Mouse (Mus musculus): ENCODE measurements around the gene Serpina16. TPM values are rescaled to one million over a fixed set of nuclear protein-coding genes. Genes with fewer than 3 reads are reported as not detected.
"Not testable (repeated sequence)": the region's sequence is repeated elsewhere in the genome, so short reads cannot be mapped to it uniquely, and the experiment has no call there.

Gene Serpina16
- not detected for total RNA-seq (2021)
- long read RNA-seq, experiment 1, result 0 reads
- long read RNA-seq, experiment 2, result 0 reads

DNA sequence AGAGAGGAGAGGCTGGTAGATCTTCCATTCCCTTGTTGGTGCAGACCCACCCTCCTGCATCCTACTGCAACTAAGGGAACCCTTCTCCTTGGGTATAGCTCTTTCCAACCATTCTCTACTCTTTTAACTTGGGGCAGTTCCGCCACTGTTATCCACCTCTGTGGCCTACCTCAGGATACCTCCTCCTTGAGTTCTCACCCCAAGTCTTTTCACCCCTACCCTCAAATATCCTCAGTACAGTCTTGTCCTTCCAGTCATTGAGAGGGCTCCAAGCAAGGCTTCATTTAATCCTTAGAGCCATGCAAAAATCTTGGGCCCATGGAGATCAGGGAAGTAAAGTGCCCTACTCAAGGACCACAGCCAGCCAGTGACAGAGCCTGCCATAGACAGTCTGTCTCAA lies at the start of gene Serpina16:
Serpina16 (minus strand) TSS at position 101 of the 400 bp plus-strand sequence.
- no peak for DNase-seq (ENCODE audit: low spot score in 2 of 2)

DNA sequence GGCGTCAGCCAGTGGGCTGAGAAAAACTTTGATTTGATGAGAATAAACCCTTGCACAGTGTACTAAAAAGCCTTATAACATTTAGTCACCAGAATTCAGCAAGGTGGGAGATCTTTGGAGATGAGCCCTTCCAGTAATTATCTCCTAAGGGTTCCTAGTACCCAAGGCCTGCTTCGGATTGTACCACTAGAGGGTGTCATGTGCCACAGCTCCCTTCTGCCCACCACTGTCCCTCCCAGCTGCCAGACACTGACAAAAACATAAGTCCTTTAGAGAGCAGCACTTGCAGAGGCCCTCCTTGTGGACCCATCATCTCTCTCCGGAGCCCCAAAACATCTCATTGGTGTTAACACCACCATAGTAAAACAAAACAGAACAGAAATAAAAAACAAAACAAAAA lies 35.6 kb upstream of the Serpina16 start:
- no peak for DNase-seq (ENCODE audit: low spot score in 2 of 2)

DNA sequence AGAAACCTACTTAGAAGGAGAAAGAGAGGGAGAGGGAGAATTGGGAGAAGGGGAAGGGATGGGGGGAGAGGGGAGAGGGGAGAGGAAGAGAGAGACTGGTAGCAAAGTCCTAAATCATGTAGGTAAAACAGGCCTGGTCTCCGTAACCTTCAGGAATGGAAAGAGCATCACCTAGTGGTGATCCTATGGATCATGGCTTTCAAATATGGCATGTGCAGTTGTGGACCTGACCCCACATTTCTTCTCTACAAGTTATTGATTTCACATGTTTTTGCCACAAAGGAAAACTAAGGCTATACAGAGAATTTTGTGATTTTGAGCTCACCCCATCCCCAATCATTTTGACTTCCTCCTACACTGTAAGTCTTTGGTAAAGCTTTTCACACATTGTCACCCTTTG lies 34.5 kb upstream of the Serpina16 start:
- no peak for DNase-seq (ENCODE audit: low spot score in 2 of 2)

DNA sequence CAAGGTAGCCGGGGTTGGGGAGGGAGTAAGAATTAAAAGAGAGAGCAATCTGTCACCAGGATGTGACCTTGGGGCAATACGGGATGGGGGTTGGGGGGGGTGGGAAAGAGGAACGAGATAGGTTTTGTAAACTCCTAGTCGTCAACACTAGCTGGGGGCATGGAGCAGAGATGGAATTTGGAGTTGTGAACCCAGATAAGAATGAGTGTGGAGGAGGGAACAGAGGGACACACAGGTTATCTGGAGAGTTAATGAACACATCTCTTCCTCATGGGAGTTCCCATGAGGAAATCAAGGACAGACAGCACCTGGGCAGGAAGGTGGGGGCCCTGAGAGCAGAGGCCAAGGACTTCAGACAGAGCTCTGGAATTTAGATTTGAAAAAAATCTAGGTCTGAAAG lies 30.2 kb upstream of the Serpina16 start:
- no peak for DNase-seq (ENCODE audit: low spot score in 2 of 2)

DNA sequence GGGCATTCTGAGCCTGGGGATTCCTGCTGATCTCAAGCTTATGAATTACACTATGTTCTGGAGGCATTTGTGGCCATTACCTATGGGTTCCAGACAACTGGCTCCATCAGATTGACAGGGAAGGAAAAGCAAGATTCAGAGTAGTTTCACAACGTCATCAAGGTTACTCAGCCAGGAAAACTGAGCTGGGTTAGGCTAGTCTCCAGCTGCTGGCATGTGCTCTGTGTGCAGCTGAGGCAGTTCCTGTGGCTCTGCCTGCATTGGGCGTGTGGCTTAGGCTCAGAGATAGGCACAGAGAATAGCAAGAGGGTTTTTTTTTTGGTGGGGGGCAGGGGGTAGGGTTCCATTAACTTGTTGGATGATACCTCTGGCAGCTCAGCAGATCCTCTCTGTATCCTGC lies 29.6 kb upstream of the Serpina16 start:
- no peak for DNase-seq (ENCODE audit: low spot score in 2 of 2)

DNA sequence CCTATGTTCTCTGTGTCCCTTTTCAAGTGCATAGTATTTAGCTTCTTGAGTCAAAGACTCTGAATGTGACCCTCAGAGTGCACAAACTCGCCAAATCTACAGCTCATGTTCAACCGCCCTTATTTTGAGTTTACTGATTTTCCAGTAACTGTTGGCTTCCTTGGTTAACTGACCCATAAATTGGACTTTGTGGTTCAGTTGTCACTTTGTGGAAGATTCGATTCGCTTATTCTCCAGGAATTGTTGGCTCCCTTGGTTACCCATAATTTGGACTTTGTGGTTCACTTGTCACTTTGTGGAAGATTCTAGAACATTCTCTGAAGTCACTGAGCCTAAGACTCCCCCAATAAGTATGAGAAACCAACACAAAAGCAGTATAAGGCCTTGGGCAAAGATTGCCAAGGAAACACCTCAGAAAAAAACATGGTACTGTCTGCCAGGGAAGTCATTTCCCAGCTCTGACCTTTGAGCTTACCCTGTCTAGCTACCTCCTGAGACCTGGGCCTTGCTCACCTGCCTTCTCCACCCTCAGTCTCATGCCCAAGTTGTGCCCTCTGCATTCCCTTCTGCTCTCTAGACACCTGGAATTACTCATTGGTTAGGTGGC lies 24.3 kb upstream of the Serpina16 start:
- no peak for DNase-seq (ENCODE audit: low spot score in 2 of 2)

DNA sequence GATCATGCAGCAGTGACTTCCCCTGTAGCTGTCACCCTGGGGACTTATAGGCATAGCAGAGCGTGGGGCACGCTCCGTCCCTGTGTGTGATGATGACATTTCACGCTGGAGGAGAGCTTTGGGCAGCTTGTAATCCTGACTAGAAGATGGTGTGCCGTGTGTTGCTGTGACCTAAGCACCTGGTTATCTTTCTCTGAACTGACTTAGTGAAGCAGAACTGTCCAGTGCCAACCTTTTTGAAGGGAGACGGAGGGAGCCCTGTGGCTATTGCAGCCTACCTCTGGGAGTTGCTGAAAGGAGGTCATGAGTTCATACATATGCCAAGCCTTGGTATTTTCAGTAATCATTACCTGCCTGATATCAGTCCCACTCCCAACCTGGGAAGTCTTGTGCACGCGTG lies 19.5 kb upstream of the Serpina16 start, which contains the start of gene Serpina1f:
Serpina1f (minus strand) TSS at position 101 of the 400 bp plus-strand sequence.
- DNase-seq (ENCODE audit: low spot score in 2 of 2), result no peak

DNA sequence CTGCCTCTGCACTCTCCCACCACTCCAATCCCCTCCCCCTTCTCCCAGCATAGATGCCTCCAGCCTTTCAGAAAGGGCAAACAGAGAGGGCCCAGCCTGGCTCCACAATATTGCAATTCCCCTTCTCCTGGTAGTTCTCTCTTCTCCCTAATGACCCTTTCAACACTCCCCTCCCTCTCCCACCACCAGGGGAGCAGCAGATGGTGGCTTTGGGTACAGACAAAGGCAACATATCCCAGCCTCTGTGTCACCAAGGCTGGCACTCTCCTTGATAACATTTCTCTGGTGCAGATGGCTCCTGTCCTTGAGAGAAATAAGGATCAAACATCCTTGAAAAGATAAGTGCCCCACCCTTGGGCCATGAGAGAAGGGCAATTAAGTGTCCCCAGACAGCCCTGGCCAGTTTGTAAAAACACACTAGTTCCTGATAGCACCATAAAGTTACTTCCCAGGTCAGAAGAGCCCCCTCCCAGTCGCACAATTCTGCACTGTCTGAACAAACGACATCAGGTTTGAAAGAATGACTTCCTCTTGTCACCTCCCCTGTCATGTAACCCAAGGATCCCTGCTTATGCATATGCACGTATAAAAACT lies 12.4 kb upstream of the Serpina16 start:
- no peak for DNase-seq (ENCODE audit: low spot score in 2 of 2)

DNA sequence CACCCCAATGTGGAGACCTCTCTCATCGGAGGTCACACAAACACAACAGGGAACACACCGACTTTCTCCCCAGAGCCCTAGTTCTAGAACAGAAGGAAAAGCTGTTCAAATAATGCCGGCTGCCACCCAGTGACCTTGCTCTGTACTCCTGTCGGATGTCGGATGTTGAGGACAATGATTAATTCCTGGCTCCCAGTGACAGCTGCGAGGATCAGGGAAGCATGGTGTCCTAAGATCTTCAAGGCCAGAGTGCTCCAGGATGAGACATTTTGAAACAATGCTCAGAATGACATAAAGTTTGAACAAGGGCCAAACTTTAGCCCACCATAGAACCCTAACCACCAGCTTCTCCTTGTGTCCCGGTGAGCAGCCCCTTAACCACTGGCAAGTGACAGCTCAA lies 11.1 kb upstream of the Serpina16 start:
- DNase-seq (ENCODE audit: low spot score in 2 of 2), result no peak

DNA sequence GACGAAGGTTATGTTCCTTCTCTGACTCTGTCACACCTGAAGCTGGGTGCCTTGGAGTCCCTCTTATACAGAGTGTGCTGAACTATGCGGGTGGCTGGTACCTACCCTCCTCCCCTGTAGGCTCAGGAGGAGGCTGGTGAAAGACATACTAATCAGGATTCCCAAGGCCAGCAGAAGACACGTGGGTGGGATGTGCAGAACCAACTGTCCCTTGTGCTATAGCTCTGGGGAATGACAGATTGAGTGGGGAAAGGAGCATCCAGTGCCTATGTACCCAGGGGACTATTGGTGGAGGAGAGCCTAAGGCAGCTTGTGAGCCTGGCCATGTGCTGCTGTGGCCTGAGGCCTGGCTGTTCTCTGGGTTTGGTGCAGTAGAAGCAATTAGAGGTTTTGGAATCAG lies 10.1 kb upstream of the Serpina16 start:
- DNase-seq (ENCODE audit: low spot score in 2 of 2), result no peak

DNA sequence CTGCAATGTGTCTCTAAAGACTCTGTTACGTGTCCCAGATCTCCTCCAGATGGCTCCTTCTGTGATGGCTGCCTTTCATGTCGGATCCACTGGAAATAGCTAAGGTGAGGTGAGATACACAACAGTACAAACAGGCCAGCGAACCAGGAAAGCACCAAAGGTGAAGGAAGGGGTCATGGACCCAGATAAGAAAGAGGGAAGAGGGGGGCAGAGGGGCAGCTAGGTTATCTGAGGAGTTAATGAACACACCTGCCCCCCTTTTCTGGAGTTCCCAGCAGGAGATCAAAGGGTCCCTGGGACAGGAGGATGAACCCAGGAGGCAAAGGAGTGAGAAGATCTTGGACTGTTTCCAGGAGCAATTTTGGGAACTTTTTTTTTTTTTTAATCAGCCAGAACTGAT lies 9.4 kb upstream of the Serpina16 start:
- DNase-seq (ENCODE audit: low spot score in 2 of 2), result no peak

DNA sequence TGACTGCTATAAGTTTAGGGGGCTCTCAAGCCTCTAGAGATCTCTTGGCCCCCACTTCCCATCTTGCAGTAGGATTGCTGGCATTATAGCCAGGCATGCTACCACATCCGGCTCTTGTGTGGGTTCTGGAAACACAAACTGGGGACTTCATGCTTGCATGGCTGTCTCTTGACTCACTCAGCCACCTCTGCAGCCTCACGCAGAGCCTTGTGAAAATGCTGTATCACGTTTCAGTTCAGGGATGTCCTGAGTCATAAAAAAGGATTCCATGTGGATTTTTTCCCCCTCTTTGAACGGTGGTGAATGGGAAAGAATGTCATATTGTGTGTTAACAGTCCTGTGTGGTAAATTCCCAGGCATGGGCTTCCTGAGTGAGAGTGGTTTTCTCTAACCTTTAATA lies 7.8 kb upstream of the Serpina16 start:
- no peak for DNase-seq (ENCODE audit: low spot score in 2 of 2)

DNA sequence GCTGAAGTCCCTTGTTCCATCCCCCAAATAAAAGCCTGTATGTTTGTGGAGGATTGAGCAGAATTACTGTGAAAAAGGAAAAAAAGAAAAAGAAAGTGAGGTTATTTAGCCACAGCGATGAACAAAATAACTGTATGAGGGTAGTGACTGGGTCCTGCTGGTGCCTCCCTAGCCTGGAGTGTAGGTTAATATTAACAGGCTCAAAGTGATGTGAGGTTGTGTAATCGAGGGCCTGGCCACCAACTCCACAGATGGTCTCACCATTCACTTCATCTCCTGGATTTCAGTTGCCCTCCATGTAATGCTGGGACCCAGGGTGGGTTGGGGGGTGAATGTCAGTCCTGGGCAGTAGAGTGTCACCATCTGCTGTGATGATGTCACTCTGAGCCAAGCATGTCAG lies 5.8 kb upstream of the Serpina16 start:
- no peak for DNase-seq (ENCODE audit: low spot score in 2 of 2)

DNA sequence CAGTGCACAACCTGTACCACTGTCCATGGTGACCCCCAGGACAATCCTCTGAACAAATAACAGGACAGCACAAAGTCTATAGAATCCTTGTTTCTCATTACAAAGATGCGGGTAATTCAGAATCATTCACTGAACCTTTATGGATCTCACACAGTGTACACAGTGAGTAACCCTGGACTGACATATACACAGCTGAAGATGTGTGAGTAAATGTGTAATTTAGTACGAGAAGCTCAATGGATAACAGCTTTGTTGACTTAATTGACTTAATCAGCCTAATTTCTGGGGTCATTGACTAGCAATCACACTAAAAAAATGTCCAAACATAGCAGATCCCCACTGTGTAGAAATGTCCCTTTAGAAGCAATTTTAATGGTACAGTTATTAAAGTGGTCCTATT lies 5.2 kb upstream of the Serpina16 start:
- no peak for DNase-seq (ENCODE audit: low spot score in 2 of 2)

DNA sequence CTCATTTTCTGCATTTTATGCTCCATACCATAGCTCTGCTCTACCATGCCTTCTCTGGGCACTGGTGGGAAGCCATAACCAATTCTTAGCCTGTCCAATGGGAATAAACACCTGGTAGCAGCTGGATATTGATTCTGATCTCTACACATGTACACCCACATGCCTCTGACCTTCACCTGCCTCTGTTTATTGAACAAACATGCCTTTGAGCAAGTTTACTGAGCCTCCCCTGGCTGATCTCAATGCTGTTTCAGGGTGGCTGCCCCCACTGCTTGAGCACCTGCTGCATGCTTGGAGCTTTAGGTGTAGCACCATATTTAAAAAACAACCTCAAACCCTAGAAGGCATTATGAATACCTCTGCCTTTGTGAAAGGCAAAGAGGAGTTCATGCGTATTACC lies 3.9 kb upstream of the Serpina16 start:
- DNase-seq (ENCODE audit: low spot score in 2 of 2), result not testable (repeated sequence)

DNA sequence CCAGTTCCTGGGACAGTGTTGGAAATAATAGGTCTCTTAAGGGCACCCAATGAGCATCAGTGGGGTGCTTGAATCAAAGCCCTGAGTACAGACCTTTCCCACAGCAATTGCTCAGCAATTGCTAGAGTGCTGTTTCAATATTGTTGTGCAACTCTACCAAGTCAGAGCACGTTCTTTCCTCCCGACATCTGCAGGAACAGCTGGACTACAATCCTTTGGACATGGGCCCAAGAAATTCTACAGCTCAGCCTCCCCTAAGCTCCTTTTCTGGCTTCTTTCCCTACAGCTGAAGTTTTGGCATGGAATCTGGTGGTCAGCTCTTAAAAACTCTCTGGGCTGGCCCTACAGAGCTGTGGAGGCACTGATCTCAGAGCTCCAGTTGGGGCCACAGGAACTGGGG lies 2.8 kb downstream of the Serpina16 start:
- peak in 1 of 2 experiments; percentile 59 for DNase-seq (ENCODE audit: low spot score in 2 of 2)

DNA sequence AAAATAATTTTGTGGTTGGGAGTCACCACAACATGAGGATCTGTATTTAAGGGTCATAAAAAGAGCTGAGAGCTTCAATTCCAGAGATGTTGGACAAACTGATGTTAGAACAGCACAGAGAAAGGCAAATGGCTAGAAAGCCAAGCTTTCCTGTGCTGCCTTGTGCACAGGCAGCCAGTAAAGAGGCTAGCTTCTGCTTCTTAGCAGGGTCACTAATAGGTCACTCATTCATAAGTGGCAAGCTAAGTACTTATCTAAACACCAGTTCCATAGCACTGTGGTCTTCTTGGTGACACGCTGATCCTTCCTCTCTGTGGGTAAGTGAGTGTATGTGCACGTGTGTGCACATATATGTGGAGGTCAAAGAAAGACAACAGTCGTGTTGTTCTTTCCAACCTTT lies 4.5 kb downstream of the Serpina16 start:
- no peak for DNase-seq (ENCODE audit: low spot score in 2 of 2)

DNA sequence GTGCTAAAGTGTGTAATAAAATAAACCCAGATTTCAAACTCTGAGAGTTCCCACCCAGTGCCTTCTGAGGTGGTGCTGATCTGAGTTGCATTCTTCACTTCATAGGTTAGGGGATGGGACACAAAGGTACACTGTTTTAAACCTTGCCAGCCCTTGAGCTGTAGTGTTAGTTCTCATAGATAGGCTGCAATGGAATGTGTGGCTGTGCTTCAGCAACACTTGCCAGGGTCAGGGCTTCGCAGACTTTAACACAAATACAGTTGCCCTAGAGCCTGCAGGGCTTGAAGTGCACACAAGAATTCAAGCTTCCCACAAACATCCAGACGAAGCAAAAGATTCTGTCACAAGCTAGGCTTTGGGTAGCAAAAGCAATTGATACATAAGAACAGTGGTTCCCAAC lies 5.0 kb downstream of the Serpina16 start:
- DNase-seq (ENCODE audit: low spot score in 2 of 2), result no peak

DNA sequence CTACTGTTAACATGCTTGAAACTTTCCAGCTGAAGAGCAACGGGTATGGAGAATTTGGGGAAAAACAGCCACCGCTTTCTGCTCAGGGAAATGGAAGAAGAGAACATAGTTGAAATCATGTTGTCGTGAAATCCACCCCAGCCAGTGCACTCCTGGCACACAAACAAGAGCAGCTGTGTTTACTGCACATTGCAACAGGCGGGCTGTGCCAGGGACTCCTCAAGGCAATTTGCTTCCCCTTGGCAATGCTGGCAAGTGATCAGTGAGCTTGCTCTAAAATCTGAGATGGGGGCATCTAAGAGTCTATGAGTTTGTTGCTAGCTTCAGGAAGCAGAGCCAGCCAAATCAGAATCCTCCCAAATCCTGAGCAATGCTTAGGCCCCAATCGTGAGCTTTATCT lies 5.6 kb downstream of the Serpina16 start:
- DNase-seq (ENCODE audit: low spot score in 2 of 2), result peak in 1 of 2 experiments; percentile 25

DNA sequence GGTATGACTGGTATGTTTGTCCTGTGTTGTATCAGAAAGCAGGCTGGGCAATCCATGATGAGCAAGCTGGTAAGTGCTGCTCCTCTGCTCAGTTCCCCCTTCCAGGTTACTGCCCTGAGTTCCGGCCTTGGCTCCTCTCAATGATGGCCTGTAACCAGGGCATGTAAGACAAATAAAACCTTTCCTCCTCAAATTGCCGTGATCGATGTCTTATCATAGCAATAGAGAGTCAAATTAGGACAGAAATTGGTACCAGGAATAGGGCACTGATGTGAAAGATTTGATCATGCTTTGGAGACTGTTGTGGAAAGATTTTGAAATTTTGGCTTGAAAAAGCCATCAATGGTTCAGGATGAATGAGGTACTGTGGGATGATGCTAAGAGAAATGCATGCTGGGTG lies 10.7 kb downstream of the Serpina16 start:
- no peak for DNase-seq (ENCODE audit: low spot score in 2 of 2)

DNA sequence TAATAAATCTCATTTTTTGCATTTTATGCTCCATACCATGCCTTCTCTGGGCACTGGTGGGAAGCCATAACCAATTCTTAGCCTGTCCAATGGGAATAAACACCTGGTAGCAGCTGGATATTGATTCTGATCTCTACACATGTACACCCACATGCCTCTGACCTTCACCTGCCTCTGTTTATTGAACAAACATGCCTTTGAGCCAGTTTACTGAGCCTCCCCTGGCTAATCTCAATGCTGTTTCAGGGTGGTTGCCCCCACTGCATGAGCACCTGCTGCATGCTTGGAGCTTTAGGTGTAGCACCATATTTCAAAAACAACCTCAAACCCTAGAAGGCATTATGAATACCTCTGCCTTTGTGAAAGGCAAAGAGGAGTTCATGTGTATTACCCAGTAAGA lies 13.9 kb downstream of the Serpina16 start:
- DNase-seq (ENCODE audit: low spot score in 2 of 2), result not testable (repeated sequence)

DNA sequence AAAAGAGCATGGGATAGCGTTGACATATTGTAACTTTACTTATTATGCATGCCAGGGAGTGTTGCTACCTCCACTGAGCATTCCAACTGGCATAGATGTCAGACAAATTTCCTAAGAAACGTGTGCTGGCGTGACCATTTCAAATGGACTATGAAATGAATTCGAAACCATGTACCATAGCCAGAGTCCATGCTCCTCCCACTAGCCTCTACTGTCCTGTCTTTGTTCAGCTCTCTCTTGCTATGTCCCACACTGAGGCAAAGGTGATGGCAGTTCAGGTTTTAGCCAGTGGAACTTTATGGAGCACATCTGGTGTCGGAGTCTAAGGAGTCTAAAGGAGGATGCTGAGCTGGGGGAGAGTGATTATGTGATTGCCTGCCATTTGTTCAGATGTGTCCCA lies 15.9 kb downstream of the Serpina16 start:
- no peak for DNase-seq (ENCODE audit: low spot score in 2 of 2)

DNA sequence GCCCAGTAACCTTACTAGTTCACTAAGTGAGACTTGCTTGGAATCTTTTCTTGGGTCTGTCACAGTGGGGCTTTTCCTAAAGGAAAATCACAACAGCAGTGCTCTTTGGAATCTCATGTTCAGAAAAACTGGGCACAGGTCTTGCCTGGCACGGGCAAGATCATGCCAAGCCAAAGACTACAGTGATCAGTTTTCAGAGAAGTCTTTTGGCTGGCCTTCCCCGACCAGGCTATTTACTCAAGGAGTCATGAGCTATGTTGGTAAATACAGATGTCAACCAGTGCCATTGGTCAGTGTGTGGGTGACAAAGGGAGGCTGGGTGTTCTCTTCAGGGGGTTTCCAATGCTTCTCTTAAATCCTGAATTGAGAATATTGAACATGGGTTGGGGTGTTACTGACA lies 16.8 kb downstream of the Serpina16 start:
- no peak for DNase-seq (ENCODE audit: low spot score in 2 of 2)

Measured in gastrocnemius, postnatal 4 days (tissue).